Mouse (Mus musculus): ENCODE data around the gene Hcfc1r1. TPM values are rescaled to one million over a fixed set of nuclear protein-coding genes. Genes with fewer than 3 reads are reported as not detected.
A peak's percentile ranks its signal among the peaks of the same experiment; 100 is the strongest.

Gene Hcfc1r1
- polyA plus RNA-seq, 1 experiment from 2014 or later = 147 TPM

DNA sequence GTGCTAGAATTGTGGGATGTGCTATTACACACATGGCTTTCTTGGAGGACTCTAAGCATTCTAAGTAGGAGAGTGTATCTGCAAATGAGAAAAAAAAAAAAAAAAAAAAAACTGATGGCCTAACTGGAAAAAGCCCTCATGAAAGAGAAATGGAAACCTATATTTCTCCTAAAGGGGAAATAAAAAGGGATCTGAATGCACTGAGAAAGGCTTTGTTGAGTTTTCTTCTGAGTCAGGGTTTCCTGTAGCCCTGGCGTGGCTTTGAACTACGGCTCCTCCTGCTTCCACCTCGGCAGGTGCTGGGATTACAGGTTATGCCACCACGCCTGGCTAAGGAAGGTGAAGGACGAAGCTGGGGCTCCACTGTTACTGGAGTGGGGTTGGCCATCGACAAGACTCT, 19.4 kb upstream of the Hcfc1r1 start:
- Histone ChIP-seq H3K4me2 (ENCODE audit: low read depth, low read length) (no peak overlapping the region), H3K36me3 (ENCODE audit: control insufficient read depth, insufficient read depth, low read length) (no peaks in the 10 kb centered on the region), H3K27ac (ENCODE audit: low read depth, low read length) (no peak overlapping the region), H3K9me3 (ENCODE audit: control insufficient read depth, low read length) (no peaks in the 10 kb centered on the region), H3K4me3 (ENCODE audit: low read depth, low read length) (no peak overlapping the region), H3K9ac (replicated peaks; ENCODE audit: low read depth, low read length) (no peak overlapping the region), H3K27me3 (ENCODE audit: control insufficient read depth, insufficient read depth, low read length) (no peaks in the 10 kb centered on the region), H3K4me1 (ENCODE audit: control insufficient read depth, insufficient read depth, low read length) (no peaks in the 10 kb centered on the region)
- 65% methylated on average over 6 of the region's 6 CpGs for WGBS
- no peak for ATAC-seq (ENCODE audit: low read depth)

GRCm38 (mm10) chr17:23654410-23654809, 19.0 kb upstream of the Hcfc1r1 start:
- Histone ChIP-seq H3K9ac (replicated peaks; ENCODE audit: low read depth, low read length) (no peak overlapping the region), H3K9me3 (ENCODE audit: control insufficient read depth, low read length) (no peaks in the 10 kb centered on the region), H3K4me3 (ENCODE audit: low read depth, low read length) (no peak overlapping the region), H3K27ac (ENCODE audit: low read depth, low read length) (no peak overlapping the region), H3K4me2 (ENCODE audit: low read depth, low read length) (no peak overlapping the region), H3K27me3 (ENCODE audit: control insufficient read depth, insufficient read depth, low read length) (no peaks in the 10 kb centered on the region), H3K36me3 (ENCODE audit: control insufficient read depth, insufficient read depth, low read length) (no peaks in the 10 kb centered on the region), H3K4me1 (ENCODE audit: control insufficient read depth, insufficient read depth, low read length) (no peaks in the 10 kb centered on the region)
- no peak for ATAC-seq (ENCODE audit: low read depth)
- WGBS = 57% methylated on average over 2 of the region's 2 CpGs

GRCm38 (mm10) chr17:23658450-23658849, 14.9 kb upstream of the Hcfc1r1 start:
- 78% methylated on average over 3 of the region's 3 CpGs for WGBS

GRCm38 (mm10) chr17:23660117-23660875, 13.1 kb upstream of the Hcfc1r1 start, which contains the start of gene Bicdl2:
Gene Bicdl2, plus strand, starts transcription at chr17:23660506.
- peaks cover 14% of the 10 kb centered on the region for H3K27me3 ChIP-seq (ENCODE audit: control insufficient read depth, insufficient read depth, low read length)
- no peak within 1 kb of the TSS for H3K27ac ChIP-seq (ENCODE audit: low read depth, low read length)
- H3K4me3 ChIP-seq (ENCODE audit: low read depth, low read length) = no peak within 1 kb of the TSS
- H3K4me1 ChIP-seq (ENCODE audit: control insufficient read depth, insufficient read depth, low read length) = no peaks in the 10 kb centered on the region
- no peak for ATAC-seq (ENCODE audit: low read depth)
- 6% methylated on average over 27 of the region's 27 CpGs for WGBS
- H3K36me3 ChIP-seq (ENCODE audit: control insufficient read depth, insufficient read depth, low read length) = no peaks in the 10 kb centered on the region
- no peaks in the 10 kb centered on the region for H3K9me3 ChIP-seq (ENCODE audit: control insufficient read depth, low read length)
- no peak within 1 kb of the TSS for H3K4me2 ChIP-seq (ENCODE audit: low read depth, low read length)
- no peak within 1 kb of the TSS for H3K9ac ChIP-seq (replicated peaks; ENCODE audit: low read depth, low read length)

More at GRCm38 (mm10) chr17:23658450-23658849, 14.9 kb upstream of the Hcfc1r1 start:
- Histone ChIP-seq H3K4me3 (ENCODE audit: low read depth, low read length) (no peak overlapping the region), H3K4me1 (ENCODE audit: control insufficient read depth, insufficient read depth, low read length) (no peaks in the 10 kb centered on the region), H3K36me3 (ENCODE audit: control insufficient read depth, insufficient read depth, low read length) (no peaks in the 10 kb centered on the region), H3K9me3 (ENCODE audit: control insufficient read depth, low read length) (no peaks in the 10 kb centered on the region), H3K4me2 (ENCODE audit: low read depth, low read length) (no peak overlapping the region), H3K27me3 (ENCODE audit: control insufficient read depth, insufficient read depth, low read length) (peaks cover 14% of the 10 kb centered on the region), H3K9ac (replicated peaks; ENCODE audit: low read depth, low read length) (no peak overlapping the region), H3K27ac (ENCODE audit: low read depth, low read length) (no peak overlapping the region)
- no peak for ATAC-seq (ENCODE audit: low read depth)

DNA sequence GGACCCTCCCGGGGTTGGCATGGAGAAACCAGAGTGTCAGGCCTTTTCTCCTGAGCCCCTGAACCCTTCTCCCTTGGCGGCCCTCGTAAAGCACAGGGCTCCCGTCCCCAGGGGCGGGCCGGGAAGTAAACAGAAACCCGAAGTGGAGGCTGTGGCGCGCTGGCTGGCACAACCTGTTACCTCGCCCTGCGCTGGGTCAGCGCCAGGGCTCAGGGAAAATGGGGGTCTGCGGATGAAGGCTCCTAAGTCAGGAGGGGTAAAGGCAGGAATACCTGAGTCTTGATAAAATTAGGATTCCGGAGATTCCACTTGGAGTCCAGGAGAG, 12.6 kb upstream of the Hcfc1r1 start:
- Histone ChIP-seq H3K4me3 (ENCODE audit: low read depth, low read length) (no peak overlapping the region), H3K4me1 (ENCODE audit: control insufficient read depth, insufficient read depth, low read length) (no peaks in the 10 kb centered on the region), H3K36me3 (ENCODE audit: control insufficient read depth, insufficient read depth, low read length) (no peaks in the 10 kb centered on the region), H3K27me3 (ENCODE audit: control insufficient read depth, insufficient read depth, low read length) (peaks cover 14% of the 10 kb centered on the region), H3K9ac (replicated peaks; ENCODE audit: low read depth, low read length) (no peak overlapping the region), H3K27ac (ENCODE audit: low read depth, low read length) (no peak overlapping the region), H3K9me3 (ENCODE audit: control insufficient read depth, low read length) (no peaks in the 10 kb centered on the region), H3K4me2 (ENCODE audit: low read depth, low read length) (no peak overlapping the region)
- 2% methylated on average over 14 of the region's 14 CpGs for WGBS
- ATAC-seq (ENCODE audit: low read depth) = no peak

DNA sequence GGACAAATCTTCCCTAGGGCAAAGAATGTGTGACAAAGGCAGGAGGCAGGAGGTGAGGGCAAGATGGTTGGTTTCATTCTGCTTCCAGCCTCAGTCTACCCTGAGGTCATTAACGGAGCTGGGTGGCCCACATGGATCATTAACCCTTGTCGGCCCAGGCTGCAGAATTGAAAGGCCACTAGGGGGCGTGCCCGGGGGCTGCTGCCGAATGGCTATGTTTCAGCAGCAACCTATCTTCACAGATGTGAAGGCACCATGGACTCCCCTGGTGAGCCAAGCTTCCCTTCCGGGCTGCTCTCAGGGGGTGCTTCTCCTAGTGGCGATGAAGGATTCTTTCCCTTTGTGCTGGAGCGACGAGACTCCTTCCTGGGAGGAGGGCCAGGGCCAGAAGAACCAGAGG, 11.9 kb upstream of the Hcfc1r1 start:
- no peaks in the 10 kb centered on the region for H3K9me3 ChIP-seq (ENCODE audit: control insufficient read depth, low read length)
- no peak overlapping the region for H3K27ac ChIP-seq (ENCODE audit: low read depth, low read length)
- H3K36me3 ChIP-seq (ENCODE audit: control insufficient read depth, insufficient read depth, low read length) = no peaks in the 10 kb centered on the region
- H3K4me3 ChIP-seq (ENCODE audit: low read depth, low read length) = no peak overlapping the region
- H3K9ac ChIP-seq (replicated peaks; ENCODE audit: low read depth, low read length) = no peak overlapping the region
- 1% methylated on average over 9 of the region's 9 CpGs for WGBS
- peaks cover 14% of the 10 kb centered on the region for H3K27me3 ChIP-seq (ENCODE audit: control insufficient read depth, insufficient read depth, low read length)
- H3K4me2 ChIP-seq (ENCODE audit: low read depth, low read length) = no peak overlapping the region
- H3K4me1 ChIP-seq (ENCODE audit: control insufficient read depth, insufficient read depth, low read length) = no peaks in the 10 kb centered on the region
- no peak for ATAC-seq (ENCODE audit: low read depth)

DNA sequence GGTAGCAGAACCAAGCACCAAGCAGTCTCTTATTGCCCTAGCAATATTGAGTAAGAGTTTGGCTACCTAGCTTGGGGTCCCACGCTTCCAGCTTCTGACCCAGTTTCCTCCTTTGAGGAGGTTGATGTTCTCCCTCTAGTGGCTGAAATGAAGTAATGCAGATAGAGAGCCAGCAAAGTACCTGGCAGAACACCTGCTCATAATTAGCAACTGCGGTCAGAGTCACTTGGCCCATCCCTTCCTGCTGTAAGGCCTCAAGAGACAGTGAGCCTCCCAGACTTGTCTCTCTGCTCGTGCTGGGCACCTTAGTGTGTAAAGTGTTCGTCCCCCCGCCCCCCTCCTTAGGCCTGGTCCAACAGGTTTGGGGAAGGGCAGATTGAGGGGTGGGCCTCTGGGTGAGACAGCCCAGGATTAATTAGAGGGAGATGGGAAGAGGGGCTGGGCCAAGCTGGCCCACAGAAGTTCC, 8.8 kb upstream of the Hcfc1r1 start:
- H3K36me3 ChIP-seq (ENCODE audit: control insufficient read depth, insufficient read depth, low read length) = peaks cover 5% of the 10 kb centered on the region; the same call in 1 of the 2 replicates
- H3K9ac ChIP-seq (replicated peaks; ENCODE audit: low read depth, low read length) = no peak overlapping the region
- 14% methylated on average over 5 of the region's 5 CpGs for WGBS
- H3K4me1 ChIP-seq (ENCODE audit: control insufficient read depth, insufficient read depth, low read length) = no peaks in the 10 kb centered on the region
- H3K27ac ChIP-seq (ENCODE audit: low read depth, low read length) = no peak overlapping the region
- no peak overlapping the region for H3K4me3 ChIP-seq (ENCODE audit: low read depth, low read length)
- peaks cover 14% of the 10 kb centered on the region for H3K27me3 ChIP-seq (ENCODE audit: control insufficient read depth, insufficient read depth, low read length)
- H3K9me3 ChIP-seq (ENCODE audit: control insufficient read depth, low read length) = no peaks in the 10 kb centered on the region
- ATAC-seq (ENCODE audit: low read depth) = peak; percentile 25; the same call in 1 of the 2 replicates
- no peak overlapping the region for H3K4me2 ChIP-seq (ENCODE audit: low read depth, low read length)

- WGBS = 87% methylated on average over 14 of the region's 14 CpGs
- no peaks in the 10 kb centered on the region for H3K4me1 ChIP-seq (ENCODE audit: control insufficient read depth, insufficient read depth, low read length)
- peaks cover 8% of the 10 kb centered on the region for H3K27me3 ChIP-seq (ENCODE audit: control insufficient read depth, insufficient read depth, low read length)
- no peak overlapping the region for H3K9ac ChIP-seq (replicated peaks; ENCODE audit: low read depth, low read length)
- no peak overlapping the region for H3K4me3 ChIP-seq (ENCODE audit: low read depth, low read length)
- no peak overlapping the region for H3K27ac ChIP-seq (ENCODE audit: low read depth, low read length)
- no peak overlapping the region for H3K4me2 ChIP-seq (ENCODE audit: low read depth, low read length)
- no peak for ATAC-seq (ENCODE audit: low read depth)
- no peaks in the 10 kb centered on the region for H3K9me3 ChIP-seq (ENCODE audit: control insufficient read depth, low read length)
- H3K36me3 ChIP-seq (ENCODE audit: control insufficient read depth, insufficient read depth, low read length) = peaks cover 5% of the 10 kb centered on the region; the same call in 1 of the 2 replicates
These were observed 7.9 kb upstream of the Hcfc1r1 start for GRCm38 (mm10) chr17:23665511-23665910.

DNA sequence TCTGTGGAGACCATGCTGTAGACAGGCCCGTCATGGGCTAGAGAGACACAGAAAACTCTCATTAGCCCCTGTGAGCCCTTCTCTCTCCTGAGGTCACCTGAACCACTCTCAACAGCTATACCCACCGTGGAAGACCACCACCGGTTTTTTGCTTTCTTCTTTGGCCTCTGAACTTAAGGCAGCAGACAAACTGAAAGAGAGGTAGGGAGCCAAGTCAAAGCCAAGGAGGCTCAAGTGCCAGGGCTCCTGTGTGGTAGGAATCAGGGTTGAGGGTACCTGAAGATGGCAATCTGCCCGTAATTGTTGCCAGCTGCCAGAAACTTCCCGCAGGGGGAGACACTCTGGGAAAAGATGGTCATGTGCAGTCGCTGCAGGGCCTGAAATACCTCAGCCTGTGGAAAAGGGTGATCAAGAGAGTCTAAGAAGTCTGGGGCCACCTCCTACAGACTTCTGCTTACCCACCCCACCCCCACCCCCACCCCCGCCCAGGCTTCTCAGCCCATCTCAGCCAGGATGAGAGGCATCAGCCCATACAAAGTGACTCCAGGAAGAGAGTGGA, 2.8 kb upstream of the Hcfc1r1 start:
- no peak for ATAC-seq (ENCODE audit: low read depth)
- Histone ChIP-seq H3K4me1 (ENCODE audit: control insufficient read depth, insufficient read depth, low read length) (no peaks in the 10 kb centered on the region; the same call in 1 of the 2 replicates), H3K27me3 (ENCODE audit: control insufficient read depth, insufficient read depth, low read length) (no peaks in the 10 kb centered on the region), H3K4me3 (ENCODE audit: low read depth, low read length) (no peak overlapping the region), H3K36me3 (ENCODE audit: control insufficient read depth, insufficient read depth, low read length) (peaks cover 5% of the 10 kb centered on the region; the same call in 1 of the 2 replicates), H3K27ac (ENCODE audit: low read depth, low read length) (no peak overlapping the region), H3K9me3 (ENCODE audit: control insufficient read depth, low read length) (no peaks in the 10 kb centered on the region), H3K4me2 (ENCODE audit: low read depth, low read length) (no peak overlapping the region), H3K9ac (replicated peaks; ENCODE audit: low read depth, low read length) (no peak overlapping the region)
- WGBS = 93% methylated on average over 7 of the region's 7 CpGs

All from neural tube, embryonic 14.5 days (tissue).